Mouse (Mus musculus) ES-E14 (cell line): Measurements from ENCODE around the gene Nbl1.

ENCODE experiments used
- HCFC1 ChIP-seq: IDR thresholded peaks from 2 replicates; pipeline ENCODE4 v1.6.1; 2012; ENCODE audit warnings: low read length, inconsistent platforms, borderline replicate concordance; ENCODE audit not compliant: insufficient read depth
- MAFK ChIP-seq: IDR thresholded peaks from 2 replicates; pipeline ENCODE4 v1.6.1; 2014; ENCODE audit warnings: mild to moderate bottlenecking, low read depth, low read length, inconsistent platforms; ENCODE audit not compliant: insufficient read depth
- ZC3H11A ChIP-seq: IDR thresholded peaks from 2 replicates; pipeline ENCODE4 v1.6.1; 2012; ENCODE audit warnings: low read depth, mild to moderate bottlenecking, inconsistent platforms, low read length, borderline replicate concordance
- ZNF384 ChIP-seq: IDR thresholded peaks from 2 replicates; pipeline ENCODE4 v1.6.1; 2012; ENCODE audit warnings: low read depth, low read length, inconsistent platforms

GRCm38 (mm10) chr4:139035799-139036198 lies 57.0 kb downstream of the Nbl1 start:
- TF ChIP-seq MAFK (no peak), ZC3H11A (no peak), HCFC1 (no peak), ZNF384 (no peak)
